Mouse (Mus musculus) megakaryocyte, embryonic 14.5 days (primary cell): ENCODE results near the gene Zfp518a.

Experiments
- FLI1 ChIP-seq: IDR thresholded peaks from 2 replicates; pipeline ENCODE4 v1.6.1; 2012; ENCODE audit warnings: low read length, inconsistent platforms, mixed read lengths
- GATA1 ChIP-seq: IDR thresholded peaks from 3 replicates; pipeline ENCODE4 v1.6.1; 2012; ENCODE audit warnings: mixed read lengths, low read length, inconsistent platforms, borderline replicate concordance

DNA sequence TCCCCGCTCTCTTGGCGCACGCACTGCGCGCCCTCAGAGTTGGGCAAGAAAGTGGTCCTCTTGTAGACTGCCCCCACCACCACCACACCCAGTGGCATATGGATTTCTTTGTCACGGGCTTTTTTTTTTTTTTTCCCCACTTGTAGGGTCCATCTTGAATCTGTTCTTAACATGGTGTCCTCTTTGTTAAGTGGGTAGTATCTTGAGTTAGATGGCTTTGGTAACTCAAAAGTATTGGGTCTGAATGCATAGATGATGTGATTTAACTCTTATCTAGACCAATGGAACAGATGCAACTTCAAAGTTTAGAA, 843 bp downstream of the Zfp518a start:
- TF ChIP-seq GATA1 (no peak), FLI1 (no peak)
